Comparison of ENCODE assay signal across 8 mouse cellular contexts in genomic region chr9:21463766-21464564, GRCm38 (mm10). TPM values are rescaled to one million over a fixed set of nuclear protein-coding genes. Genes with fewer than 3 reads are reported as not detected.
A peak's percentile ranks its signal among the peaks of the same experiment; 100 is the strongest.
DNase-seq lines count a peak whose midpoint lies in the region; ATAC-seq and TF ChIP-seq lines count a peak whose summit lies in the region.

No protein-coding gene starts in this region.

- H3K9me3 ChIP-seq in kidney, embryonic 16.5 days (ENCODE audit: low read length) = no peaks in the 10 kb centered on the region
- H3K9me3 ChIP-seq in kidney, embryonic 14.5 days (ENCODE audit: control insufficient read depth, low read length) = no peaks in the 10 kb centered on the region

- peaks cover 7% of the 10 kb centered on the region for H3K79me3 ChIP-seq in C2C12 (ENCODE audit: low read depth)

- no peak overlapping the region for H3K9ac ChIP-seq in kidney, embryonic 16.5 days (replicated peaks; ENCODE audit: low read length)
- H3K9ac ChIP-seq in kidney, embryonic 14.5 days (ENCODE audit: low read depth, low read length) = no peak overlapping the region

- no peak overlapping the region for H3K4me3 ChIP-seq in kidney, embryonic 16.5 days (ENCODE audit: low read length)
- H3K4me3 ChIP-seq in kidney, embryonic 14.5 days (ENCODE audit: low read length) = no peak overlapping the region
- no peak overlapping the region for H3K4me3 ChIP-seq in C2C12 (ENCODE audit: insufficient read depth, poor library complexity, severe bottlenecking)

- peaks cover 24% of the 10 kb centered on the region for H3K36me3 ChIP-seq in kidney, embryonic 16.5 days (ENCODE audit: insufficient read depth, low read length)
- peaks cover 27% of the 10 kb centered on the region for H3K36me3 ChIP-seq in kidney, embryonic 14.5 days (ENCODE audit: control insufficient read depth, insufficient read depth, low read length)
- H3K36me3 ChIP-seq in C2C12 (ENCODE audit: control insufficient read depth, insufficient read depth) = peaks cover 13% of the 10 kb centered on the region

- no peak for TF ChIP-seq CTCF in C2C12 (IDR thresholded peaks at IDR 0.05; ENCODE audit: control insufficient read depth, insufficient read depth, insufficient read length)

- H3K27me3 ChIP-seq in kidney, embryonic 16.5 days (ENCODE audit: insufficient read depth, low read length) = no peaks in the 10 kb centered on the region
- H3K27me3 ChIP-seq in kidney, embryonic 14.5 days (ENCODE audit: control insufficient read depth, insufficient read depth, low read length) = no peaks in the 10 kb centered on the region
- no peaks in the 10 kb centered on the region for H3K27me3 ChIP-seq in C2C12 (ENCODE audit: control insufficient read depth, insufficient read depth, insufficient read length)

- WGBS in kidney, embryonic 16.5 days = 80% methylated on average over 3 of the region's 3 CpGs
- WGBS in kidney, embryonic 14.5 days = 88% methylated on average over 3 of the region's 3 CpGs

- H3K27ac ChIP-seq in kidney, embryonic 16.5 days (ENCODE audit: low read length) = peak overlapping the region; percentile 27; the same call in 1 of the 2 replicates
- no peak overlapping the region for H3K27ac ChIP-seq in kidney, embryonic 14.5 days (ENCODE audit: low read depth, low read length)

- peaks cover 28% of the 10 kb centered on the region for H3K79me2 ChIP-seq in C2C12 (ENCODE audit: control insufficient read depth, insufficient read depth)

- H3ac ChIP-seq in C2C12 (ENCODE audit: control insufficient read depth, insufficient read length, low read depth) = no peak overlapping the region

- H3K4me2 ChIP-seq in kidney, embryonic 16.5 days (replicated peaks; ENCODE audit: low read depth, low read length) = no peak overlapping the region
- H3K4me2 ChIP-seq in kidney, embryonic 14.5 days (replicated peaks; ENCODE audit: low read depth, low read length) = no peak overlapping the region

- peaks cover 9% of the 10 kb centered on the region for H3K4me1 ChIP-seq in kidney, embryonic 16.5 days (ENCODE audit: insufficient read depth, low read length)
- peaks cover 10% of the 10 kb centered on the region for H3K4me1 ChIP-seq in kidney, embryonic 14.5 days (ENCODE audit: control insufficient read depth, insufficient read depth, low read length)

- DNase-seq in adrenal gland, adult 2 months = peak; percentile 70
- DNase-seq in adrenal gland, postnatal 25 days = no peak
- peak; percentile 55 to 73 for DNase-seq in cerebellum, postnatal 14 days
- no peak for DNase-seq in retina, embryonic 14.5 days (ENCODE audit: low spot score)
- DNase-seq in gastrocnemius, postnatal 4 days (ENCODE audit: low spot score in 2 of 2) = no peak

- ATAC-seq in kidney, embryonic 16.5 days (ENCODE audit: low FRiP score, low TSS enrichment) = no peak
- no peak for ATAC-seq in kidney, embryonic 14.5 days (ENCODE audit: low FRiP score, low TSS enrichment)

TF ChIP-seq in C2C12, 6 proteins besides CTCF, POLR2A, EP300 and RAD21:
- TF ChIP-seq MAX (IDR thresholded peaks at IDR 0.05) = peak; percentile 42
- peak; percentile 82 for TF ChIP-seq CEBPB (IDR thresholded peaks at IDR 0.05; ENCODE audit: low read depth)
- TF ChIP-seq FOSL1 (IDR thresholded peaks at IDR 0.05; ENCODE audit: insufficient read depth, low read length, poor library complexity, severe bottlenecking) = no peak
- TF ChIP-seq MYOD1 (IDR thresholded peaks at IDR 0.05; ENCODE audit: control insufficient read depth, insufficient read length, low read depth) = no peak
- no peak for TF ChIP-seq MYOG (IDR thresholded peaks at IDR 0.05; ENCODE audit: control insufficient read depth, extremely low read depth, insufficient read length)
- TF ChIP-seq USF1 (IDR thresholded peaks at IDR 0.05; ENCODE audit: low read depth) = no peak

RNA-seq across cellular contexts. Expression of gene Dnm2, which starts 39.3 kb away (rescaled TPM):
- 100 to 1,000 TPM in 1 of 2 experiments, 10 to 100 TPM in 1; 99.0 to 134 TPM for total RNA-seq in adrenal gland, adult 2 months (2021)
- 328 and 381 TPM in 2 replicates for polyA plus RNA-seq in adrenal gland, adult 2 months (2012; rRNA removed)
- 110 and 126 TPM in 2 replicates for total RNA-seq in adrenal gland, postnatal 25 days (2021)
- 85.7 and 92.4 TPM in 2 replicates for polyA plus RNA-seq in kidney, embryonic 16.5 days (2015; fragmentation: Nextera tagmentation; extraction: Ambion mirVana)
- 47.8 and 66.1 TPM in 2 replicates for polyA plus RNA-seq in kidney, embryonic 14.5 days (2014; fragmentation: Nextera tagmentation; extraction: Ambion mirVana)
- 64.4 TPM for polyA plus RNA-seq in C2C12 (2012; fragmentation: generic; extraction: Trizol)
- 10 to 100 TPM; 75.0 to 86.0 TPM for total RNA-seq in gastrocnemius, postnatal 4 days (2021)

RNA-seq across cellular contexts. Expression of gene Tmed1, which starts 46.1 kb away (rescaled TPM):
- total RNA-seq in adrenal gland, adult 2 months (2021) = 10 to 100 TPM; 22.6 to 36.6 TPM
- polyA plus RNA-seq in adrenal gland, adult 2 months (2012; rRNA removed) = 34.9 and 36.4 TPM in 2 replicates
- 26.8 and 37.1 TPM in 2 replicates for total RNA-seq in adrenal gland, postnatal 25 days (2021)
- polyA plus RNA-seq in kidney, embryonic 16.5 days (2015; fragmentation: Nextera tagmentation; extraction: Ambion mirVana) = 147 and 151 TPM in 2 replicates
- 118 and 156 TPM in 2 replicates for polyA plus RNA-seq in kidney, embryonic 14.5 days (2014; fragmentation: Nextera tagmentation; extraction: Ambion mirVana)
- 100 TPM for polyA plus RNA-seq in C2C12 (2012; fragmentation: generic; extraction: Trizol)
- 10 to 100 TPM; 38.3 to 40.6 TPM for total RNA-seq in gastrocnemius, postnatal 4 days (2021)

RNA-seq across cellular contexts. Expression of gene Qtrt1, which starts 52.3 kb away (rescaled TPM):
- 10 to 100 TPM; 13.1 to 15.9 TPM for total RNA-seq in adrenal gland, adult 2 months (2021)
- 23.4 and 28.6 TPM in 2 replicates for polyA plus RNA-seq in adrenal gland, adult 2 months (2012; rRNA removed)
- total RNA-seq in adrenal gland, postnatal 25 days (2021) = 17.0 and 25.1 TPM in 2 replicates
- 62.8 and 64.5 TPM in 2 replicates for polyA plus RNA-seq in kidney, embryonic 16.5 days (2015; fragmentation: Nextera tagmentation; extraction: Ambion mirVana)
- polyA plus RNA-seq in kidney, embryonic 14.5 days (2014; fragmentation: Nextera tagmentation; extraction: Ambion mirVana) = 55.7 and 76.0 TPM in 2 replicates
- 61.7 TPM for polyA plus RNA-seq in C2C12 (2012; fragmentation: generic; extraction: Trizol)
- 10 to 100 TPM; 15.1 to 18.5 TPM for total RNA-seq in gastrocnemius, postnatal 4 days (2021)

Comparison
In these comparisons a context has a peak if more than half of its experiments do, and no peak if none do; other contexts are left out.
1. DNase-seq: peak in adrenal gland, adult 2 months (single experiment) and cerebellum, postnatal 14 days (2 of 2); none in adrenal gland, postnatal 25 days (single experiment), retina, embryonic 14.5 days (single experiment) and gastrocnemius, postnatal 4 days (0 of 2).